Mouse (Mus musculus) olfactory bulb, adult 2 months (tissue): ENCODE measurements around the gene Cdiptos. TPM values are rescaled to one million over a fixed set of nuclear protein-coding genes. Genes with fewer than 3 reads are reported as not detected.

Experiments used
- H3K27ac ChIP-seq: fragments of 200-500 bp; 2 replicates; pipeline ENCODE4 v1.5.1; 2012; ENCODE audit warnings: low read depth, low read length; ENCODE audit not compliant: insufficient read depth
- H3K4me1 ChIP-seq: fragments of 200-500 bp; 2 replicates; pipeline ENCODE4 v1.6.1; 2012; ENCODE audit warnings: low read length; ENCODE audit not compliant: control insufficient read depth, insufficient read depth
- H3K4me3 ChIP-seq: fragments of 200-500 bp; 2 replicates; pipeline ENCODE4 v1.5.1; 2012; ENCODE audit warnings: mild to moderate bottlenecking, low read depth, low read length, moderate library complexity; ENCODE audit not compliant: insufficient read depth
- CTCF ChIP-seq: fragments of 200-500 bp; IDR thresholded peaks from 2 replicates; pipeline ENCODE4 v1.5.1; 2012; ENCODE audit warnings: low read depth, mild to moderate bottlenecking, low read length, moderate library complexity; ENCODE audit not compliant: insufficient read depth
- POLR2A ChIP-seq: fragments of 200-500 bp; IDR thresholded peaks from 2 replicates; pipeline ENCODE4 v1.6.1; 2012; ENCODE audit warnings: mild to moderate bottlenecking, low read depth, low read length, moderate library complexity; ENCODE audit not compliant: insufficient read depth
- WGBS: fragments of 180-500 bp; shearing (Covaris S2); methylation state at CpG from one replicate; pipeline ENCODE4 v1.1.7; 2018; 5-methylcytosine and 5-hydroxymethylcytosine counted together
- polyA plus RNA-seq: library from polyadenylated mRNA; stranded (reverse); fragments of >200 nt; gene quantifications from 2 replicates; pipeline ENCODE4 v1.2.4, GENCODE M21; 2012; ENCODE audit warnings: low replicate concordance; ENCODE audit not compliant: missing spikeins, insufficient read depth, insufficient read length

Cdiptos gene
- polyA plus RNA-seq, 1 experiment, result not detected

- Histone ChIP-seq H3K4me1 (peaks cover 45% of the 10 kb centered on the region), H3K27ac (peak within 1 kb of the TSS; percentile 95), H3K4me3 (peak within 1 kb of the TSS; percentile 81)
- under 1% methylated on average over 42 of the region's 42 CpGs for WGBS
- TF ChIP-seq POLR2A (peak; percentile 32), CTCF (no peak)
These were observed 25.9 kb downstream of the Cdiptos start, which contains the start of gene Sez6l2 for GRCm38 (mm10) chr7:126949793-126950646. Sez6l2 (plus strand) TSS chr7:126950563.

GRCm38 (mm10) chr7:126949403-126949792 lies 26.5 kb downstream of the Cdiptos start, which contains the start of gene Asphd1:
Asphd1 (minus strand) TSS chr7:126949582.
- H3K4me3 ChIP-seq, result peak within 1 kb of the TSS; percentile 81
- TF ChIP-seq POLR2A (no peak), CTCF (no peak)
- peak within 1 kb of the TSS; percentile 95 for H3K27ac ChIP-seq
- 2% methylated on average over 21 of the region's 21 CpGs for WGBS
- H3K4me1 ChIP-seq, result peaks cover 49% of the 10 kb centered on the region

- no peak for TF ChIP-seq CTCF
- TF ChIP-seq POLR2A, result no peak
- Histone ChIP-seq H3K4me1 (peaks cover 47% of the 10 kb centered on the region), H3K27ac (peak overlapping the region; percentile 95; the same call in 1 of the 2 replicates), H3K4me3 (peak overlapping the region; percentile 81)
- 69% methylated on average over 10 of the region's 10 CpGs for WGBS
These were observed 27.3 kb downstream of the Cdiptos start for GRCm38 (mm10) chr7:126948626-126949025.

- H3K4me3 ChIP-seq, result no peak overlapping the region
- H3K4me1 ChIP-seq, result peaks cover 37% of the 10 kb centered on the region
- WGBS, result 45% methylated on average over 3 of the region's 3 CpGs
- H3K27ac ChIP-seq, result no peak overlapping the region
- TF ChIP-seq POLR2A, result no peak
- no peak for TF ChIP-seq CTCF
These were observed 29.4 kb downstream of the Cdiptos start for GRCm38 (mm10) chr7:126946530-126946929.

GRCm38 (mm10) chr7:126941801-126942200 lies 34.1 kb downstream of the Cdiptos start:
- Histone ChIP-seq H3K4me1 (peaks cover 26% of the 10 kb centered on the region), H3K4me3 (no peak overlapping the region), H3K27ac (peak overlapping the region; percentile 88)
- 39% methylated on average over 5 of the region's 5 CpGs for WGBS
- TF ChIP-seq POLR2A, result no peak
- TF ChIP-seq CTCF, result no peak

- H3K4me1 ChIP-seq, result peaks cover 23% of the 10 kb centered on the region
- TF ChIP-seq CTCF, result no peak
- TF ChIP-seq POLR2A, result no peak
- H3K27ac ChIP-seq, result peak overlapping the region; percentile 50
- no peak overlapping the region for H3K4me3 ChIP-seq
- 29% methylated on average over 6 of the region's 6 CpGs for whole genome bisulfite sequencing
These were observed 34.7 kb downstream of the Cdiptos start for GRCm38 (mm10) chr7:126941171-126941570.

GRCm38 (mm10) chr7:126932652-126933051 lies 43.2 kb downstream of the Cdiptos start:
- no peak overlapping the region for H3K4me3 ChIP-seq
- WGBS, result 85% methylated on average over 2 of the region's 2 CpGs
- TF ChIP-seq POLR2A (no peak), CTCF (no peak)
- H3K4me1 ChIP-seq, result peaks cover 5% of the 10 kb centered on the region; the same call in 1 of the 2 replicates
- no peak overlapping the region for H3K27ac ChIP-seq

GRCm38 (mm10) chr7:126929046-126929445 lies 46.9 kb downstream of the Cdiptos start:
- Histone ChIP-seq H3K4me1 (peaks cover 5% of the 10 kb centered on the region; the same call in 1 of the 2 replicates), H3K4me3 (peak overlapping the region; percentile 61), H3K27ac (no peak overlapping the region)
- under 1% methylated on average over 27 of the region's 27 CpGs for WGBS
- TF ChIP-seq CTCF (no peak), POLR2A (no peak)

GRCm38 (mm10) chr7:126928384-126929037 lies 47.4 kb downstream of the Cdiptos start, which contains the start of gene Kctd13:
Kctd13 (plus strand) TSS chr7:126928879.
- Histone ChIP-seq H3K27ac (peak within 1 kb of the TSS; percentile 32; the same call in 1 of the 2 replicates), H3K4me3 (peak within 1 kb of the TSS; percentile 61), H3K4me1 (peaks cover 5% of the 10 kb centered on the region; the same call in 1 of the 2 replicates)
- TF ChIP-seq POLR2A (peak; percentile 80), CTCF (no peak)
- 2% methylated on average over 56 of the region's 56 CpGs for WGBS
